Mouse (Mus musculus): ENCODE data around the gene Ucn. TPM values are rescaled to one million over a fixed set of nuclear protein-coding genes. Genes with fewer than 3 reads are reported as not detected.

Gene Ucn
- total and polyA plus RNA-seq, 3 experiments: not detected

- no peak for DNase-seq (ENCODE audit: low read depth, low spot score)
- no peaks in the 10 kb centered on the region for H3K79me2 ChIP-seq (ENCODE audit: control insufficient read depth, insufficient read depth, low read length, poor library complexity)
- no peaks in the 10 kb centered on the region for H3K36me3 ChIP-seq (ENCODE audit: control insufficient read depth in 1 of 2, insufficient read depth in 2 of 2, low read length in 2 of 2)
- TF ChIP-seq USF1 (IDR thresholded peaks at IDR 0.05; ENCODE audit: low read depth, low read length) (no peak), UBTF (IDR thresholded peaks at IDR 0.05; ENCODE audit: borderline replicate concordance, insufficient read depth, low read depth, low read length) (no peak), EP300 (IDR thresholded peaks at IDR 0.05; ENCODE audit: low read depth in 1 of 2, low read length in 2 of 2) (no peak), CHD1 (IDR thresholded peaks at IDR 0.05; ENCODE audit: low read depth, low read length) (no peak), POLR2AphosphoS5 (IDR thresholded peaks at IDR 0.05; ENCODE audit: borderline replicate concordance, low read depth, low read length) (no peak), ZKSCAN1 (IDR thresholded peaks at IDR 0.05; ENCODE audit: low read depth, low read length) (no peak), MAFK (IDR thresholded peaks at IDR 0.05; ENCODE audit: borderline replicate concordance, low read depth, low read length) (no peak), CHD2 (IDR thresholded peaks at IDR 0.05; ENCODE audit: low read length) (no peak), ELF1 (IDR thresholded peaks at IDR 0.05; ENCODE audit: low read depth, low read length) (no peak), CTCF (IDR thresholded peaks at IDR 0.05 in 2 of 3, conservative IDR thresholded peaks at IDR 0.05 in 1 of 3; ENCODE audit: control insufficient read depth in 1 of 3, insufficient read depth in 1 of 3, low read depth in 2 of 3, low read length in 3 of 3, poor library complexity in 1 of 3, severe bottlenecking in 1 of 3) (no peak), POLR2AphosphoS2 (IDR thresholded peaks at IDR 0.05; ENCODE audit: low read length) (no peak), BHLHE40 (IDR thresholded peaks at IDR 0.05; ENCODE audit: borderline replicate concordance, low read depth, low read length) (no peak), MYC (IDR thresholded peaks at IDR 0.05; ENCODE audit: low read depth, low read length) (no peak)
- no peak within 1 kb of the TSS for H3K4me3 ChIP-seq (ENCODE audit: control insufficient read depth in 1 of 2, insufficient read depth in 1 of 2, low read depth in 2 of 2, low read length in 2 of 2)
- H3K27ac ChIP-seq (ENCODE audit: control insufficient read depth, low read depth, low read length): no peak within 1 kb of the TSS
- H3K9ac ChIP-seq (ENCODE audit: control insufficient read depth, low read depth, low read length, poor library complexity, severe bottlenecking): no peak within 1 kb of the TSS
- no peaks in the 10 kb centered on the region for H3K4me1 ChIP-seq (ENCODE audit: control insufficient read depth in 1 of 2, insufficient read depth in 2 of 2, low read length in 2 of 2)
- peaks cover 9 to 11% of the 10 kb centered on the region in 2 experiments for H3K27me3 ChIP-seq (ENCODE audit: control insufficient read depth in 1 of 2, insufficient read depth in 2 of 2, low read length in 2 of 2)
- H3K9me3 ChIP-seq (replicated peaks; ENCODE audit: insufficient read depth, low read length): no peaks in the 10 kb centered on the region
These were observed 30.6 kb downstream of the Ucn start, which contains the start of gene Slc30a3 for GRCm38 (mm10) chr5:31108000-31108490. Slc30a3 (minus strand) TSS chr5:31108237.

GRCm38 (mm10) chr5:31105814-31106335 lies 32.8 kb downstream of the Ucn start, which contains the start of gene Dnajc5g:
Dnajc5g (plus strand) TSS chr5:31106285.
- TF ChIP-seq KAT2A (conservative IDR thresholded peaks at IDR 0.05; ENCODE audit: low read depth, low read length): no peak
- TF ChIP-seq E2F4 (IDR thresholded peaks at IDR 0.05; ENCODE audit: borderline replicate concordance, low read depth, low read length): no peak
- TF ChIP-seq ZNF384 (IDR thresholded peaks at IDR 0.05; ENCODE audit: low read depth, low read length): no peak
- TF ChIP-seq NRF1 (IDR thresholded peaks at IDR 0.05; ENCODE audit: insufficient read depth, low read depth, low read length, poor library complexity, severe bottlenecking): no peak
- no peak for TF ChIP-seq CHD1 (IDR thresholded peaks at IDR 0.05; ENCODE audit: low read depth, low read length)
- no peak for TF ChIP-seq MEF2A (IDR thresholded peaks at IDR 0.05; ENCODE audit: extremely low read depth, insufficient replicate concordance, low read depth, low read length, poor library complexity, severe bottlenecking)
- no peak for TF ChIP-seq USF2 (IDR thresholded peaks at IDR 0.05; ENCODE audit: borderline replicate concordance in 1 of 2, insufficient read depth in 1 of 2, low read depth in 1 of 2, low read length in 2 of 2)
- TF ChIP-seq POLR2AphosphoS5 (IDR thresholded peaks at IDR 0.05; ENCODE audit: borderline replicate concordance, low read depth, low read length): no peak
- TF ChIP-seq MAZ (IDR thresholded peaks at IDR 0.05; ENCODE audit: low read depth, low read length): no peak
- TF ChIP-seq USF1 (IDR thresholded peaks at IDR 0.05; ENCODE audit: low read depth, low read length): no peak
- 0 out of 4 replicates have a peak, but pooled peaks of 1 of the 2 experiments have one; percentile 18 for TF ChIP-seq EP300 (IDR thresholded peaks at IDR 0.05; ENCODE audit: low read depth in 1 of 2, low read length in 2 of 2)
- no peak for TF ChIP-seq CTCF (IDR thresholded peaks at IDR 0.05 in 2 of 3, conservative IDR thresholded peaks at IDR 0.05 in 1 of 3; ENCODE audit: control insufficient read depth in 1 of 3, insufficient read depth in 1 of 3, low read depth in 2 of 3, low read length in 3 of 3, poor library complexity in 1 of 3, severe bottlenecking in 1 of 3)
- no peak for TF ChIP-seq UBTF (IDR thresholded peaks at IDR 0.05; ENCODE audit: borderline replicate concordance, insufficient read depth, low read depth, low read length)
- TF ChIP-seq GABPA (IDR thresholded peaks at IDR 0.05; ENCODE audit: low read depth, low read length): no peak
- peak; percentile 54; the same call in 1 of the 2 replicates for TF ChIP-seq RCOR1 (IDR thresholded peaks at IDR 0.05; ENCODE audit: low read depth, low read length)
- H3K36me3 ChIP-seq (ENCODE audit: control insufficient read depth in 1 of 2, insufficient read depth in 2 of 2, low read length in 2 of 2): no peaks in the 10 kb centered on the region
- peaks cover 8 to 10% of the 10 kb centered on the region in 2 experiments for H3K27me3 ChIP-seq (ENCODE audit: control insufficient read depth in 1 of 2, insufficient read depth in 2 of 2, low read length in 2 of 2)
- H3K27ac ChIP-seq (ENCODE audit: control insufficient read depth, low read depth, low read length): no peak within 1 kb of the TSS
- no peak within 1 kb of the TSS for H3K4me3 ChIP-seq (ENCODE audit: control insufficient read depth in 1 of 2, insufficient read depth in 1 of 2, low read depth in 2 of 2, low read length in 2 of 2)
- DNase-seq (ENCODE audit: low read depth, low spot score): peak; percentile 57
- no peaks in the 10 kb centered on the region for H3K9me3 ChIP-seq (replicated peaks; ENCODE audit: insufficient read depth, low read length)
- no peaks in the 10 kb centered on the region for H3K4me1 ChIP-seq (ENCODE audit: control insufficient read depth in 1 of 2, insufficient read depth in 2 of 2, low read length in 2 of 2)
- no peaks in the 10 kb centered on the region for H3K79me2 ChIP-seq (ENCODE audit: control insufficient read depth, insufficient read depth, low read length, poor library complexity)
- no peak within 1 kb of the TSS for H3K9ac ChIP-seq (ENCODE audit: control insufficient read depth, low read depth, low read length, poor library complexity, severe bottlenecking)

Measured in MEL (cell line).